Mouse (Mus musculus) forebrain, embryonic 14.5 days (tissue): ENCODE measurements at regions not wholly inside any gene's neighbourhood (a gene's known extent, or its start where the extent isn't known, plus 50 kb on each side); places are given as distances from the start of the nearest gene placed in this dataset.

Source experiments
- ATAC-seq: fragments of 200-750 bp; cut with Nextera tagmentation; 2 replicates; pipeline ENCODE4 v1.8.0; 2017; ENCODE audit warnings: mild to moderate bottlenecking, moderate library complexity
- DNase-seq: peaks from one replicate; pipeline ENCODE4 v3.0.0-alpha.2; 2015; ENCODE audit warnings: low spot score
- H3K27ac ChIP-seq: fragments of 300-500 bp; sonication (generic); 2 replicates; pipeline ENCODE4 v1.5.1; 2014; ENCODE audit warnings: low read depth, mild to moderate bottlenecking, control low read depth, low read length, moderate library complexity
- H3K27me3 ChIP-seq: fragments of 300-500 bp; sonication (generic); replicated peaks from 2 replicates; pipeline ENCODE4 v1.6.1; 2014; ENCODE audit warnings: low read length, control low read depth, mixed read lengths; ENCODE audit not compliant: control insufficient read depth, insufficient read depth
- H3K36me3 ChIP-seq: fragments of 300-500 bp; sonication (generic); 2 replicates; pipeline ENCODE4 v1.6.1; 2014; ENCODE audit warnings: low read length, control low read depth; ENCODE audit not compliant: control insufficient read depth, insufficient read depth
- H3K4me1 ChIP-seq: fragments of 300-500 bp; sonication (generic); 2 replicates; pipeline ENCODE4 v1.6.1; 2014; ENCODE audit warnings: antibody characterized with exemption, low read length, control low read depth; ENCODE audit not compliant: control insufficient read depth, insufficient read depth
- H3K4me2 ChIP-seq: fragments of 300-500 bp; sonication (generic); 2 replicates; pipeline ENCODE4 v1.6.1; 2014; ENCODE audit warnings: mild to moderate bottlenecking, control low read depth, low read length
- H3K4me3 ChIP-seq: fragments of 300-500 bp; sonication (generic); 2 replicates; pipeline ENCODE4 v1.5.1; 2014; ENCODE audit warnings: low read depth, low read length, control low read depth
- H3K9ac ChIP-seq: fragments of 300-500 bp; sonication (generic); 2 replicates; pipeline ENCODE4 v1.6.1; 2014; ENCODE audit warnings: mild to moderate bottlenecking, low read length, control low read depth, moderate library complexity
- H3K9me3 ChIP-seq: fragments of 300-500 bp; sonication (generic); replicated peaks from 2 replicates; pipeline ENCODE4 v1.6.1; 2016; ENCODE audit warnings: low read length, control low read depth, mixed read lengths; ENCODE audit not compliant: control insufficient read depth
- WGBS: fragments of 180-500 bp; shearing (Covaris S2); extraction: QIAGEN DNeasy Blood & Tissue Kit; methylation state at CpG from one replicate; pipeline ENCODE4 v1.1.7; 2014; 5-methylcytosine and 5-hydroxymethylcytosine counted together

GRCm38 (mm10) chr1:60665329-60665728 lies 51.3 kb upstream of the Cd28 start:
- DNase-seq (no peak), ATAC-seq (no peak)
- Histone ChIP-seq H3K9me3 (no peaks in the 10 kb centered on the region), H3K9ac (no peak overlapping the region), H3K27ac (no peak overlapping the region), H3K27me3 (no peaks in the 10 kb centered on the region), H3K4me1 (peaks cover 9% of the 10 kb centered on the region), H3K4me3 (no peak overlapping the region), H3K36me3 (no peaks in the 10 kb centered on the region), H3K4me2 (no peak overlapping the region)
- 88% methylated on average over 5 of the region's 5 CpGs for WGBS

- Histone ChIP-seq H3K4me3 (no peak overlapping the region), H3K27me3 (no peaks in the 10 kb centered on the region), H3K9me3 (no peaks in the 10 kb centered on the region), H3K36me3 (no peaks in the 10 kb centered on the region), H3K4me2 (no peak overlapping the region), H3K9ac (no peak overlapping the region), H3K4me1 (no peaks in the 10 kb centered on the region), H3K27ac (no peak overlapping the region)
- DNase-seq: no peak
- ATAC-seq: no peak
- WGBS: 79% methylated on average over 9 of the region's 9 CpGs
Measured at GRCm38 (mm10) chr1:60662301-60662986, 54.2 kb upstream of the Cd28 start.

- Histone ChIP-seq H3K4me2 (no peak overlapping the region), H3K36me3 (no peaks in the 10 kb centered on the region), H3K4me3 (no peak overlapping the region), H3K9ac (no peak overlapping the region), H3K4me1 (no peaks in the 10 kb centered on the region), H3K27ac (no peak overlapping the region), H3K9me3 (no peaks in the 10 kb centered on the region), H3K27me3 (no peaks in the 10 kb centered on the region)
- 56% methylated on average over 2 of the region's 2 CpGs for WGBS
- DNase-seq: no peak
- ATAC-seq: no peak
Measured at GRCm38 (mm10) chr1:60661857-60662256, 54.7 kb upstream of the Cd28 start.

GRCm38 (mm10) chr1:60659604-60660003 lies 57.0 kb upstream of the Cd28 start:
- Histone ChIP-seq H3K4me2 (no peak overlapping the region), H3K36me3 (no peaks in the 10 kb centered on the region), H3K4me3 (no peak overlapping the region), H3K9me3 (no peaks in the 10 kb centered on the region), H3K27ac (no peak overlapping the region), H3K4me1 (no peaks in the 10 kb centered on the region), H3K9ac (no peak overlapping the region), H3K27me3 (no peaks in the 10 kb centered on the region)
- DNase-seq (no peak), ATAC-seq (no peak)
- 94% methylated on average over 1 of the region's 1 CpGs for WGBS

- H3K9ac ChIP-seq: no peak overlapping the region
- no peaks in the 10 kb centered on the region for H3K36me3 ChIP-seq
- ATAC-seq (no peak), DNase-seq (no peak)
- H3K4me3 ChIP-seq: no peak overlapping the region
- no peaks in the 10 kb centered on the region for H3K4me1 ChIP-seq
- H3K27ac ChIP-seq: no peak overlapping the region
- H3K4me2 ChIP-seq: no peak overlapping the region
- H3K9me3 ChIP-seq: no peaks in the 10 kb centered on the region
- WGBS: 84% methylated on average over 2 of the region's 2 CpGs
- no peaks in the 10 kb centered on the region for H3K27me3 ChIP-seq
Measured at GRCm38 (mm10) chr1:60659041-60659440, 57.6 kb upstream of the Cd28 start.

- no peaks in the 10 kb centered on the region for H3K4me1 ChIP-seq
- no peaks in the 10 kb centered on the region for H3K36me3 ChIP-seq
- 90% methylated on average over 4 of the region's 4 CpGs for WGBS
- no peaks in the 10 kb centered on the region for H3K9me3 ChIP-seq
- H3K27ac ChIP-seq: no peak overlapping the region
- no peak overlapping the region for H3K4me3 ChIP-seq
- no peak for DNase-seq
- H3K4me2 ChIP-seq: no peak overlapping the region
- H3K9ac ChIP-seq: no peak overlapping the region
- H3K27me3 ChIP-seq: no peaks in the 10 kb centered on the region
- ATAC-seq: no peak
Measured at GRCm38 (mm10) chr1:60658383-60658782, 58.2 kb upstream of the Cd28 start.

GRCm38 (mm10) chr1:60657511-60657910 lies 59.1 kb upstream of the Cd28 start:
- no peak overlapping the region for H3K9ac ChIP-seq
- H3K27me3 ChIP-seq: no peaks in the 10 kb centered on the region
- ATAC-seq (no peak), DNase-seq (no peak)
- no peak overlapping the region for H3K4me2 ChIP-seq
- no peaks in the 10 kb centered on the region for H3K4me1 ChIP-seq
- H3K9me3 ChIP-seq: no peaks in the 10 kb centered on the region
- no peak overlapping the region for H3K4me3 ChIP-seq
- WGBS: 88% methylated on average over 6 of the region's 6 CpGs
- no peaks in the 10 kb centered on the region for H3K36me3 ChIP-seq
- H3K27ac ChIP-seq: no peak overlapping the region

GRCm38 (mm10) chr1:60656976-60657375 lies 59.6 kb upstream of the Cd28 start:
- WGBS: 83% methylated on average over 4 of the region's 4 CpGs
- H3K27me3 ChIP-seq: no peaks in the 10 kb centered on the region
- no peak for ATAC-seq

GRCm38 (mm10) chr1:60655691-60656595 lies 60.7 kb upstream of the Cd28 start:
- ATAC-seq: no peak
- Histone ChIP-seq H3K4me1 (no peaks in the 10 kb centered on the region), H3K36me3 (no peaks in the 10 kb centered on the region), H3K27me3 (no peaks in the 10 kb centered on the region), H3K4me2 (no peak overlapping the region), H3K9ac (no peak overlapping the region), H3K9me3 (no peaks in the 10 kb centered on the region), H3K4me3 (no peak overlapping the region), H3K27ac (no peak overlapping the region)
- no peak for DNase-seq
- WGBS: 87% methylated on average over 6 of the region's 6 CpGs

More at GRCm38 (mm10) chr1:60656976-60657375, 59.6 kb upstream of the Cd28 start:
- H3K9me3 ChIP-seq: no peaks in the 10 kb centered on the region
- no peaks in the 10 kb centered on the region for H3K4me1 ChIP-seq
- H3K4me3 ChIP-seq: no peak overlapping the region
- no peak overlapping the region for H3K9ac ChIP-seq
- no peak for DNase-seq
- H3K36me3 ChIP-seq: no peaks in the 10 kb centered on the region
- H3K27ac ChIP-seq: no peak overlapping the region
- H3K4me2 ChIP-seq: no peak overlapping the region
